Mouse (Mus musculus) kidney, postnatal 0 days (tissue): ENCODE results near the gene Gm7735. TPM values are rescaled to one million over a fixed set of nuclear protein-coding genes. Genes with fewer than 3 reads are reported as not detected.
"Not testable (repeated sequence)": the region's sequence is repeated elsewhere in the genome, so short reads cannot be mapped to it uniquely, and the experiment has no call there.

Experiments used
- ATAC-seq: fragments of 200-750 bp; cut with Nextera tagmentation; replicated peaks from 2 replicates; pipeline ENCODE4 v1.8.0; 2017; ENCODE audit warnings: low read depth, moderate number of reproducible peaks, moderate TSS enrichment, moderate library complexity; ENCODE audit not compliant: low FRiP score
- DNase-seq: peaks from one replicate; pipeline ENCODE4 v3.0.0-alpha.2; 2016; ENCODE audit warnings: low spot score
- H3K27ac ChIP-seq: fragments of 300-500 bp; sonication (generic); 2 replicates; pipeline ENCODE4 v1.5.1; 2014; ENCODE audit warnings: mild to moderate bottlenecking
- H3K27me3 ChIP-seq: fragments of 300-500 bp; sonication (generic); 2 replicates; pipeline ENCODE4 v1.6.1; 2014; ENCODE audit warnings: low read length, mixed read lengths; ENCODE audit not compliant: insufficient read depth
- H3K36me3 ChIP-seq: fragments of 300-500 bp; sonication (generic); 2 replicates; pipeline ENCODE4 v1.6.1; 2014; ENCODE audit warnings: low read length, mixed read lengths; ENCODE audit not compliant: insufficient read depth
- H3K4me1 ChIP-seq: fragments of 300-500 bp; sonication (generic); replicated peaks from 2 replicates; pipeline ENCODE4 v1.6.1; 2014; ENCODE audit warnings: antibody characterized with exemption, low read length, mixed read lengths; ENCODE audit not compliant: insufficient read depth
- H3K4me2 ChIP-seq: fragments of 300-500 bp; sonication (generic); 2 replicates; pipeline ENCODE4 v1.6.1; 2014; ENCODE audit warnings: mild to moderate bottlenecking, low read length, moderate library complexity, mixed read lengths
- H3K4me3 ChIP-seq: fragments of 300-500 bp; sonication (generic); replicated peaks from 2 replicates; pipeline ENCODE4 v1.5.1; 2014; ENCODE audit warnings: low read depth, low read length
- H3K9ac ChIP-seq: fragments of 300-500 bp; sonication (generic); 2 replicates; pipeline ENCODE4 v1.6.1; 2014; ENCODE audit warnings: low read depth, low read length
- H3K9me3 ChIP-seq: fragments of 300-500 bp; sonication (generic); replicated peaks from 2 replicates; pipeline ENCODE4 v1.6.1; 2016; ENCODE audit warnings: low read length, inconsistent platforms, mixed read lengths
- CTCF ChIP-seq: IDR thresholded peaks from 2 replicates; pipeline ENCODE4 v1.5.1; 2016; ENCODE audit warnings: antibody characterized with exemption, low read depth, mild to moderate bottlenecking, moderate library complexity
- WGBS: fragments of 180-500 bp; shearing (Covaris S2); extraction: QIAGEN DNeasy Blood & Tissue Kit; methylation state at CpG from one replicate; pipeline ENCODE4 v1.1.7; 2014; 5-methylcytosine and 5-hydroxymethylcytosine counted together
- polyA plus RNA-seq: library from polyadenylated mRNA; unstranded; fragments of >200 nt; fragmentation: Nextera tagmentation; extraction: Ambion mirVana; gene quantifications from 2 replicates; pipeline ENCODE4 v1.2.1, GENCODE M21; 2015

The Gm7735 gene
- polyA plus RNA-seq: not detected in 2 replicates

DNA sequence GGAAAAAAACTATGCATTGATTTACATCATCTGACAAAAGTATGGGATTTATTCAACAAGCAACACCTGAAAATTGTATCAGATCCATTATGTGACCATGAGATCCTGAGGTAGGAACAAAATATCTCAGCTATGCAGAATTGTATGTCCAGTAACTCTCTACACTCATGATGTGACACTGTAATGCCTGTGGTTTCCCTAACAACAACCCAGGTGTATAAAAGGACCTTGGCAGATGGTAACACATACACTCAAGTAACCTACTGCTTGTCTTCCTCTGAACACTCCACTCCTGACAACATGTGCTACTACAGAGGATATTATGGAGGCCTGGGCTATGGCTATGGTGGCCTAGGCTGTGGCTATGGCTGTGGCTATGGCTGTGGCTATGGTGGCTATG, at the start of gene Gm7735:
Gm7735 (plus strand) TSS at position 301 of the 400 bp plus-strand sequence.
- H3K9me3 ChIP-seq, H3K36me3 ChIP-seq, H3K4me3 ChIP-seq, ATAC-seq, H3K9ac ChIP-seq, H3K4me2 ChIP-seq, DNase-seq, H3K27me3 ChIP-seq, H3K4me1 ChIP-seq, H3K27ac ChIP-seq: not testable (repeated sequence)

DNA sequence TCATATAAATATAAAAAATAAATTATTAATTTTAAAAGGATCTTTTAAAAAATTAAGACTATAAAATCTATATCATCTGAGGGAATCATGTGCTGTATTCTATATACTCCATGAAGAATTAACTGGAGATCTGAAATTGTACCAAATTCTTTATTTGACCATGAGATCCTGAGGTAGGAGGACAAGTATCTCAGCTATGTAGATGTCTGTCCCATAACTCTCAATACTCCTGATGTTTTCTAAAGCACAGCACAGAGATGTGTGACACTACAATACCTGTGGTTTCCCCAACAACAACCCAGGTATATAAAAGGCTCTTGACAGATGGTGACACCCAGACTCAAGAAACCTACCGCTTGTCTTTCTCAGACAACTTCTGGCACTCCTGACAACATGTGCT, 28.7 kb upstream of the Gm7735 start, which contains the start of gene Gm6358:
Gm6358 (plus strand) TSS at position 301 of the 400 bp plus-strand sequence.
- Histone ChIP-seq H3K4me1 (no peaks in the 10 kb centered on the region), H3K27me3 (no peaks in the 10 kb centered on the region), H3K36me3 (no peaks in the 10 kb centered on the region), H3K9ac (no peak within 1 kb of the TSS), H3K27ac (no peak within 1 kb of the TSS), H3K9me3 (no peaks in the 10 kb centered on the region), H3K4me3 (no peak within 1 kb of the TSS), H3K4me2 (no peak within 1 kb of the TSS)
- 90% methylated on average over 1 of the region's 1 CpGs for WGBS
- DNase-seq: no peak
- no peak for ATAC-seq
- no peak for TF ChIP-seq CTCF

DNA sequence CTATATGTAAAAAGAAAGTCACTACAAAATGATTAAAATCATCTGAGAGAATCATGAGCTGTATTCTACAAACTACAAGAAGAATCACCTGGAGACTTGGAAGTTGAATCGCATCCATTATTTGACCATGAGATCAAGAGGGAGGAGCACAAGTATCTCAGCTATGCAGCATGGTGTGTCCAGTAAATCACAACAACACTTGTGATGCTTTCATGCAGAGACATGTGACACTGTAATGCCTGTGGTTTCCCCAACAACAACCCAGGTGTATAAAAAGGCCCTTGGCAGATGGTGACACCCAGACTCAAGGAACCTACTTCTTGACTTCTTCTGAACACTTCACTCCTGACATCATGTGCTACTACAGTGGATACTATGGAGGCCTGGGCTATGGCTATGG, 18.5 kb upstream of the Gm7735 start, which contains the start of gene Gm10061:
Gm10061 (plus strand) TSS at position 301 of the 400 bp plus-strand sequence.
- no peak for TF ChIP-seq CTCF
- 100% methylated on average over 1 of the region's 1 CpGs for WGBS
- Histone ChIP-seq H3K4me3 (no peak within 1 kb of the TSS), H3K4me2 (no peak within 1 kb of the TSS), H3K27ac (no peak within 1 kb of the TSS), H3K27me3 (no peaks in the 10 kb centered on the region), H3K9me3 (no peaks in the 10 kb centered on the region), H3K9ac (no peak within 1 kb of the TSS), H3K36me3 (no peaks in the 10 kb centered on the region), H3K4me1 (no peaks in the 10 kb centered on the region)
- ATAC-seq: no peak
- DNase-seq: no peak

DNA sequence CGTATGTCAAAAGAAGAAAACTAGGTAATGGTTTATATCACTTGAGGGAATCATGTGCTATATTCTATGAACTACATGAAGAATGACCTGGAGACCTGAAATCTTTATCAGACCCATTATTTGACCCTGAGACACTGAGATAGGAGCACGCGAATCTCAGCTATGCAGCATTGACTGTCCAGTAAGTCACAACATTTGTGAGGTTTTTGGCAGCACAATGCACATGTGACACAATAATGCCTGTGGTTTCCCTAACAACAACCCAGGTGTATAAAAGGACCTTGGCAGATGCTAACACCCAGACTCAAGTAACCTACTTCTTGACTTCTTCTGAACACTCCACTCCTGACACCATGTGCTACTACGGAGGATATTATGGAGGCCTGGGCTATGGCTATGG, 11.6 kb upstream of the Gm7735 start, which contains the start of gene Gm9789:
Gm9789 (plus strand) TSS at position 301 of the 400 bp plus-strand sequence.
- H3K4me2 ChIP-seq: no peak within 1 kb of the TSS
- no peak within 1 kb of the TSS for H3K27ac ChIP-seq
- H3K4me3 ChIP-seq: no peak within 1 kb of the TSS
- H3K9ac ChIP-seq: no peak within 1 kb of the TSS
- H3K36me3 ChIP-seq: no peaks in the 10 kb centered on the region
- no peak for TF ChIP-seq CTCF
- H3K4me1 ChIP-seq: no peaks in the 10 kb centered on the region
- WGBS: 90% methylated on average over 4 of the region's 4 CpGs
- no peak for DNase-seq
- H3K9me3 ChIP-seq: no peaks in the 10 kb centered on the region
- H3K27me3 ChIP-seq: no peaks in the 10 kb centered on the region
- no peak for ATAC-seq

DNA sequence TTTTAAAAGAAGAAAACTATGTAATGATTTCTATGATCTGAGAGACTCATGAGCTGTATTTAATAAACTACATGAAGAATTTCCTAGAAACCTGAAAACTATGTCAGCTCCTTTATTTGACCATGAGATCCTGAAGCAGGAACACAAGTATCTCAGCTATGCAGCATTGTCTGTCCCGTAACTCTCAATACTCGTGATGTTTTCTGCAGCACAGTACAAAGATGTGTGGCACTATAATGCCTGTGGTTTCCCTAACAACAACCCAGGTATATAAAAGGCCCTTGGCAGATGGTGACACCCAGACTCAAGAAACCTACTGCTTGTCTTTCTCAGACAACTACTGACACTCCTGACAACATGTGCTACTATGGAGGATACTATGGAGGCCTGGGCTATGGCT, 5.1 kb downstream of the Gm7735 start, which contains the start of gene 1110057P08Rik:
1110057P08Rik (plus strand) TSS at position 301 of the 400 bp plus-strand sequence.
- H3K4me3 ChIP-seq: no peak within 1 kb of the TSS
- WGBS: 77% methylated on average over 2 of the region's 2 CpGs
- H3K27me3 ChIP-seq: no peaks in the 10 kb centered on the region
- no peak within 1 kb of the TSS for H3K27ac ChIP-seq
- H3K9me3 ChIP-seq: no peaks in the 10 kb centered on the region
- no peak within 1 kb of the TSS for H3K4me2 ChIP-seq
- ATAC-seq: no peak
- no peaks in the 10 kb centered on the region for H3K36me3 ChIP-seq
- no peak for DNase-seq
- H3K4me1 ChIP-seq: no peaks in the 10 kb centered on the region
- no peak for TF ChIP-seq CTCF
- no peak within 1 kb of the TSS for H3K9ac ChIP-seq

DNA sequence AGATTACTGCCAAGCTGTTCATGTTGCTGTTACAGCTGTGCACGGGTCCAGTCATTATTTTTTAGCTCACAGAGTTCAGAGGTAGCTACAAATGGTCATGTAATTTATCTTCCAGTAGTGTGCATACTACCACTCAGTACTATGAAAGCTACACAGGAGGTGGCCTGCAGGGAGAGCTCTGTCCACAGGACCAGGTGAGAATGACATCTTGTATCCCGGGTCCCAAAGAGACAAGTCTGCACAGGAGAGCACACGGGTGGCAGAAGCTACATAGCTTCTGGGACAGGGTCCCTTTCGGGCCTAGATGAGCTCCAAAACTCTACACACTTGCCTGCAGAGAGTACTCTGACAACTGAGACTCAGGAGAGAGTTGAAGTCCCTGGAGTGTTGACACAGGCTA, 19.3 kb downstream of the Gm7735 start:
- no peak overlapping the region for H3K4me2 ChIP-seq
- ATAC-seq (no peak), DNase-seq (no peak)
- no peak overlapping the region for H3K9ac ChIP-seq
- H3K36me3 ChIP-seq: no peaks in the 10 kb centered on the region
- H3K9me3 ChIP-seq: no peaks in the 10 kb centered on the region
- H3K4me1 ChIP-seq: no peaks in the 10 kb centered on the region
- no peak for TF ChIP-seq CTCF
- no peak overlapping the region for H3K4me3 ChIP-seq
- no peaks in the 10 kb centered on the region for H3K27me3 ChIP-seq
- H3K27ac ChIP-seq: no peak overlapping the region
- 73% methylated on average over 4 of the region's 4 CpGs for WGBS

DNA sequence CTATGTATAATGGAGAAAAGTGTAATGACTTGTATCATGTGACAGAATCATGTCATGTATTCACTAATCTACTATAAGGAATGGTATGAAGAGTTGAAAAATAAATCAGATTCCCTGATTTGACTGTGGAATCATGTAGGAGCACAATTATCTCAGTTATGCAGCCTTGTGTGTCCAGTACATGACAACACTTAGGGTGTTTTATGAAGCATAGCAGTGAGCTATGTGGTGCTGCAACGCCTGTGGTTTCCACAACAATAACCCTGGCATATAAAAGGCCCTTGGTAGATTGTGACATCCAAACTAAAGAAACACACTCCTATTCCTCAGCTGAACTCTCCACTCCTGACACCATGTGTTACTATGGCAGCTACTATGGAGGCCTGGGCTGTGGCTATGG, 36.3 kb downstream of the Gm7735 start, which contains the start of gene Krtap20-2:
Krtap20-2 (plus strand) TSS at position 301 of the 400 bp plus-strand sequence.
- no peaks in the 10 kb centered on the region for H3K4me1 ChIP-seq
- no peak within 1 kb of the TSS for H3K4me2 ChIP-seq
- 42% methylated on average over 1 of the region's 1 CpGs for WGBS
- H3K27me3 ChIP-seq: no peaks in the 10 kb centered on the region
- no peak for DNase-seq
- H3K9me3 ChIP-seq: no peaks in the 10 kb centered on the region
- no peaks in the 10 kb centered on the region for H3K36me3 ChIP-seq
- no peak for TF ChIP-seq CTCF
- no peak within 1 kb of the TSS for H3K9ac ChIP-seq
- ATAC-seq: no peak
- H3K27ac ChIP-seq: no peak within 1 kb of the TSS
- H3K4me3 ChIP-seq: no peak within 1 kb of the TSS

Other genes starting within 250 kb of the Gm7735 start
- not detected in 2 replicates for gene Krtap19-9b, start 237.2 kb upstream of the Gm7735 start, polyA plus RNA-seq
- gene Krtap16-3, start 206.6 kb upstream of the Gm7735 start, polyA plus RNA-seq: not detected in 2 replicates
- gene Krtap22-2, start 158.7 kb upstream of the Gm7735 start, polyA plus RNA-seq: not detected in 2 replicates
- not detected in 2 replicates for gene Gm10229, start 154.2 kb upstream of the Gm7735 start, polyA plus RNA-seq
- gene Krtap6-1, start 137.8 kb upstream of the Gm7735 start, polyA plus RNA-seq: not detected in 2 replicates
- gene Gm10228, start 128.0 kb upstream of the Gm7735 start, polyA plus RNA-seq: not detected in 2 replicates
- not detected in 2 replicates for gene Krtap6-5, start 121.6 kb upstream of the Gm7735 start, polyA plus RNA-seq
- gene 1110025L11Rik, start 105.5 kb upstream of the Gm7735 start, polyA plus RNA-seq: not detected in 2 replicates
- gene Krtap6-3, start 85.5 kb upstream of the Gm7735 start, polyA plus RNA-seq: not detected in 2 replicates
- not detected in 2 replicates for gene Gm6358, start 28.6 kb upstream of the Gm7735 start, polyA plus RNA-seq
- gene Gm10061, start 18.4 kb upstream of the Gm7735 start, polyA plus RNA-seq: not detected in 2 replicates
- gene Gm9789, start 11.5 kb upstream of the Gm7735 start, polyA plus RNA-seq: not detected in 2 replicates
- not detected in 2 replicates for gene 1110057P08Rik, start 5.2 kb downstream of the Gm7735 start, polyA plus RNA-seq
- gene Krtap20-2, start 36.4 kb downstream of the Gm7735 start, polyA plus RNA-seq: not detected in 2 replicates
- not detected in 2 replicates for gene Krtap21-1, start 234.4 kb downstream of the Gm7735 start, polyA plus RNA-seq